Mouse (Mus musculus): Measurements from ENCODE around the gene Gm26965. TPM values are rescaled to one million over a fixed set of nuclear protein-coding genes. Genes with fewer than 3 reads are reported as not detected.

Gene Gm26965
- polyA plus RNA-seq (2012; rRNA removed; ENCODE audit: low replicate concordance) = not detected in 2 replicates

GRCm38 (mm10) chr13:67525753-67526410 lies at the start of gene Gm26965, which contains the start of gene Zfp87:
Gene Gm26965 (minus strand): TSS chr13:67526151.
Gene Zfp87 (minus strand): TSS chr13:67526177.

GRCm38 (mm10) chr13:67553730-67554129 lies 27.8 kb upstream of the Gm26965 start, which contains the start of gene Zfp748:
Gene Zfp748 (minus strand): TSS chr13:67553830.

GRCm38 (mm10) chr13:67500084-67500719 lies 25.7 kb downstream of the Gm26965 start, which contains the start of gene Zfp58:
Gene Zfp58 (minus strand): TSS chr13:67500555.

GRCm38 (mm10) chr13:67483625-67484423 lies 42.1 kb downstream of the Gm26965 start, which contains the start of gene Zfp874b:
Gene Zfp874b (minus strand): TSS chr13:67484258.

GRCm38 (mm10) chr13:67451172-67452020 lies 74.6 kb downstream of the Gm26965 start, which contains the start of gene Zfp874a:
Gene Zfp874a (minus strand): TSS chr13:67451624.

Other genes with a start within 250 kb of the Gm26965 start
- gene Zfp458, start 247.7 kb downstream of the Gm26965 start, polyA plus RNA-seq (2012; rRNA removed; ENCODE audit: low replicate concordance) = 0.05 and 0.07 TPM in 2 replicates
- gene Zfp457, start 219.7 kb downstream of the Gm26965 start, polyA plus RNA-seq (2012; rRNA removed; ENCODE audit: low replicate concordance) = 0.42 and 0.62 TPM in 2 replicates
- 0.09 and 0.11 TPM in 2 replicates for gene Zfp595, start 193.6 kb downstream of the Gm26965 start, polyA plus RNA-seq (2012; rRNA removed; ENCODE audit: low replicate concordance)
- gene Gm28044, start 165.6 kb downstream of the Gm26965 start, polyA plus RNA-seq (2012; rRNA removed; ENCODE audit: low replicate concordance) = not detected in 2 replicates
- gene Zfp953, start 165.5 kb downstream of the Gm26965 start, polyA plus RNA-seq (2012; rRNA removed; ENCODE audit: low replicate concordance) = 0.02 TPM in 2 replicates
- not detected in 2 replicates for gene Gm28041, start 150.4 kb downstream of the Gm26965 start, polyA plus RNA-seq (2012; rRNA removed; ENCODE audit: low replicate concordance)
- gene Zfp456, start 150.3 kb downstream of the Gm26965 start, polyA plus RNA-seq (2012; rRNA removed; ENCODE audit: low replicate concordance) = 0.02 TPM in 1 of 2 replicates, not detected in the other
- gene Zfp429, start 126.3 kb downstream of the Gm26965 start, polyA plus RNA-seq (2012; rRNA removed; ENCODE audit: low replicate concordance) = not detected in 2 replicates
- gene Zfp459, start 104.7 kb downstream of the Gm26965 start, polyA plus RNA-seq (2012; rRNA removed; ENCODE audit: low replicate concordance) = 0.23 and 0.24 TPM in 2 replicates
- 0.05 TPM in 1 of 2 replicates, not detected in the other for gene Zfp874a, start 74.5 kb downstream of the Gm26965 start, polyA plus RNA-seq (2012; rRNA removed; ENCODE audit: low replicate concordance)
- gene Zfp874b, start 41.9 kb downstream of the Gm26965 start, polyA plus RNA-seq (2012; rRNA removed; ENCODE audit: low replicate concordance) = 0.22 TPM in 1 of 2 replicates, not detected in the other
- gene Zfp58, start 25.6 kb downstream of the Gm26965 start, polyA plus RNA-seq (2012; rRNA removed; ENCODE audit: low replicate concordance) = 0.16 TPM in 1 of 2 replicates, not detected in the other
- gene Zfp87, start within 50 bp of the Gm26965 start, polyA plus RNA-seq (2012; rRNA removed; ENCODE audit: low replicate concordance) = 2.9 and 6.7 TPM in 2 replicates
- gene Zfp748, start 27.7 kb upstream of the Gm26965 start, polyA plus RNA-seq (2012; rRNA removed; ENCODE audit: low replicate concordance) = 0.06 and 0.75 TPM in 2 replicates
- 0.04 TPM in 1 of 2 replicates, not detected in the other for gene Zfp729b, start 83.6 kb upstream of the Gm26965 start, polyA plus RNA-seq (2012; rRNA removed; ENCODE audit: low replicate concordance)
- not detected in 2 replicates for gene Gm49345, start 111.6 kb upstream of the Gm26965 start, polyA plus RNA-seq (2012; rRNA removed; ENCODE audit: low replicate concordance)
- 0.09 and 0.11 TPM in 2 replicates for gene Zfp729a, start 111.6 kb upstream of the Gm26965 start, polyA plus RNA-seq (2012; rRNA removed; ENCODE audit: low replicate concordance)
- 1.0 and 1.1 TPM in 2 replicates for gene Zfp738, start 160.9 kb upstream of the Gm26965 start, polyA plus RNA-seq (2012; rRNA removed; ENCODE audit: low replicate concordance)
- gene Zfp65, start 203.0 kb upstream of the Gm26965 start, polyA plus RNA-seq (2012; rRNA removed; ENCODE audit: low replicate concordance) = 0.09 and 0.19 TPM in 2 replicates
- gene Zfp85, start 229.1 kb upstream of the Gm26965 start, polyA plus RNA-seq (2012; rRNA removed; ENCODE audit: low replicate concordance) = not detected in 2 replicates

Measured in duodenum, adult 2 months (tissue).